Mouse (Mus musculus): ENCODE results near the gene Krtap5-4. TPM values are rescaled to one million over a fixed set of nuclear protein-coding genes. Genes with fewer than 3 reads are reported as not detected.
A peak's percentile ranks its signal among the peaks of the same experiment; 100 is the strongest.
"Not testable (repeated sequence)": the region's sequence is repeated elsewhere in the genome, so short reads cannot be mapped to it uniquely, and the experiment has no call there.

Krtap5-4 gene
- polyA plus RNA-seq, 1 experiment from 2014 or later: not detected

- no peak for ATAC-seq (replicated peaks; ENCODE audit: low FRiP score)
- Histone ChIP-seq H3K4me3 (ENCODE audit: low read depth, low read length) (no peak overlapping the region), H3K4me2 (ENCODE audit: low read depth, low read length, severe bottlenecking) (no peak overlapping the region), H3K4me1 (replicated peaks; ENCODE audit: control insufficient read depth, insufficient read depth, low read length) (no peaks in the 10 kb centered on the region), H3K9me3 (ENCODE audit: control insufficient read depth, low read length) (no peaks in the 10 kb centered on the region), H3K27ac (ENCODE audit: low read depth, low read length) (no peak overlapping the region), H3K36me3 (ENCODE audit: control insufficient read depth, insufficient read depth, low read length) (no peaks in the 10 kb centered on the region), H3K9ac (ENCODE audit: low read length) (no peak overlapping the region), H3K27me3 (ENCODE audit: control insufficient read depth, insufficient read depth, low read length) (no peaks in the 10 kb centered on the region)
- WGBS: 58% methylated on average over 3 of the region's 3 CpGs
- no peak for DNase-seq (ENCODE audit: low spot score)
Measured at GRCm38 (mm10) chr7:142328507-142328906, 25.2 kb downstream of the Krtap5-4 start.

GRCm38 (mm10) chr7:142330271-142330724 lies 26.9 kb downstream of the Krtap5-4 start:
- H3K36me3 ChIP-seq (ENCODE audit: control insufficient read depth, insufficient read depth, low read length): no peaks in the 10 kb centered on the region
- WGBS: 87% methylated on average over 9 of the region's 9 CpGs
- H3K9ac ChIP-seq (ENCODE audit: low read length): no peak overlapping the region
- no peak overlapping the region for H3K4me3 ChIP-seq (ENCODE audit: low read depth, low read length)
- no peak for DNase-seq (ENCODE audit: low spot score)
- no peaks in the 10 kb centered on the region for H3K9me3 ChIP-seq (ENCODE audit: control insufficient read depth, low read length)
- H3K27me3 ChIP-seq (ENCODE audit: control insufficient read depth, insufficient read depth, low read length): no peaks in the 10 kb centered on the region
- H3K4me1 ChIP-seq (replicated peaks; ENCODE audit: control insufficient read depth, insufficient read depth, low read length): no peaks in the 10 kb centered on the region
- no peak for ATAC-seq (replicated peaks; ENCODE audit: low FRiP score)
- H3K27ac ChIP-seq (ENCODE audit: low read depth, low read length): no peak overlapping the region
- no peak overlapping the region for H3K4me2 ChIP-seq (ENCODE audit: low read depth, low read length, severe bottlenecking)

- H3K9ac ChIP-seq (ENCODE audit: low read length): no peak overlapping the region
- no peak overlapping the region for H3K4me3 ChIP-seq (ENCODE audit: low read depth, low read length)
- H3K27ac ChIP-seq (ENCODE audit: low read depth, low read length): no peak overlapping the region
- no peak for ATAC-seq (replicated peaks; ENCODE audit: low FRiP score)
- H3K4me1 ChIP-seq (replicated peaks; ENCODE audit: control insufficient read depth, insufficient read depth, low read length): no peaks in the 10 kb centered on the region
- H3K27me3 ChIP-seq (ENCODE audit: control insufficient read depth, insufficient read depth, low read length): no peaks in the 10 kb centered on the region
- DNase-seq (ENCODE audit: low spot score): no peak
- H3K9me3 ChIP-seq (ENCODE audit: control insufficient read depth, low read length): no peaks in the 10 kb centered on the region
- no peak overlapping the region for H3K4me2 ChIP-seq (ENCODE audit: low read depth, low read length, severe bottlenecking)
- WGBS: 84% methylated on average over 4 of the region's 4 CpGs
- no peaks in the 10 kb centered on the region for H3K36me3 ChIP-seq (ENCODE audit: control insufficient read depth, insufficient read depth, low read length)
Measured at GRCm38 (mm10) chr7:142331281-142331680, 27.9 kb downstream of the Krtap5-4 start.

GRCm38 (mm10) chr7:142332741-142333140 lies 29.4 kb downstream of the Krtap5-4 start:
- WGBS: 74% methylated on average over 3 of the region's 9 CpGs
- not testable (repeated sequence) for H3K9ac ChIP-seq (ENCODE audit: low read length); ATAC-seq (replicated peaks; ENCODE audit: low FRiP score); H3K4me3 ChIP-seq (ENCODE audit: low read depth, low read length); H3K4me2 ChIP-seq (ENCODE audit: low read depth, low read length, severe bottlenecking); H3K9me3 ChIP-seq (ENCODE audit: control insufficient read depth, low read length); DNase-seq (ENCODE audit: low spot score); H3K27ac ChIP-seq (ENCODE audit: low read depth, low read length); H3K4me1 ChIP-seq (replicated peaks; ENCODE audit: control insufficient read depth, insufficient read depth, low read length); H3K36me3 ChIP-seq (ENCODE audit: control insufficient read depth, insufficient read depth, low read length); H3K27me3 ChIP-seq (ENCODE audit: control insufficient read depth, insufficient read depth, low read length)

GRCm38 (mm10) chr7:142334246-142334645 lies 30.9 kb downstream of the Krtap5-4 start:
- no peaks in the 10 kb centered on the region for H3K36me3 ChIP-seq (ENCODE audit: control insufficient read depth, insufficient read depth, low read length)
- H3K4me2 ChIP-seq (ENCODE audit: low read depth, low read length, severe bottlenecking): no peak overlapping the region
- no peaks in the 10 kb centered on the region for H3K9me3 ChIP-seq (ENCODE audit: control insufficient read depth, low read length)
- no peaks in the 10 kb centered on the region for H3K27me3 ChIP-seq (ENCODE audit: control insufficient read depth, insufficient read depth, low read length)
- ATAC-seq (replicated peaks; ENCODE audit: low FRiP score): peak; percentile 71; the same call in 1 of the 2 replicates
- no peak overlapping the region for H3K9ac ChIP-seq (ENCODE audit: low read length)
- 2% methylated on average over 3 of the region's 3 CpGs for WGBS
- no peak overlapping the region for H3K4me3 ChIP-seq (ENCODE audit: low read depth, low read length)
- DNase-seq (ENCODE audit: low spot score): peak; percentile 96
- H3K27ac ChIP-seq (ENCODE audit: low read depth, low read length): no peak overlapping the region
- no peaks in the 10 kb centered on the region for H3K4me1 ChIP-seq (replicated peaks; ENCODE audit: control insufficient read depth, insufficient read depth, low read length)

GRCm38 (mm10) chr7:142335151-142335550 lies 31.8 kb downstream of the Krtap5-4 start:
- DNase-seq (ENCODE audit: low spot score) (no peak), ATAC-seq (replicated peaks; ENCODE audit: low FRiP score) (no peak)
- Histone ChIP-seq H3K9ac (ENCODE audit: low read length) (no peak overlapping the region), H3K4me2 (ENCODE audit: low read depth, low read length, severe bottlenecking) (no peak overlapping the region), H3K4me1 (replicated peaks; ENCODE audit: control insufficient read depth, insufficient read depth, low read length) (no peaks in the 10 kb centered on the region), H3K9me3 (ENCODE audit: control insufficient read depth, low read length) (no peaks in the 10 kb centered on the region), H3K4me3 (ENCODE audit: low read depth, low read length) (no peak overlapping the region), H3K36me3 (ENCODE audit: control insufficient read depth, insufficient read depth, low read length) (no peaks in the 10 kb centered on the region), H3K27me3 (ENCODE audit: control insufficient read depth, insufficient read depth, low read length) (no peaks in the 10 kb centered on the region), H3K27ac (ENCODE audit: low read depth, low read length) (no peak overlapping the region)
- WGBS: 87% methylated on average over 8 of the region's 8 CpGs

GRCm38 (mm10) chr7:142340269-142340970 lies 37.1 kb downstream of the Krtap5-4 start:
- DNase-seq (ENCODE audit: low spot score) (no peak), ATAC-seq (replicated peaks; ENCODE audit: low FRiP score) (no peak)
- no peak overlapping the region for H3K9ac ChIP-seq (ENCODE audit: low read length)
- WGBS: 59% methylated on average over 10 of the region's 10 CpGs
- no peak overlapping the region for H3K27ac ChIP-seq (ENCODE audit: low read depth, low read length)
- H3K4me2 ChIP-seq (ENCODE audit: low read depth, low read length, severe bottlenecking): no peak overlapping the region
- H3K36me3 ChIP-seq (ENCODE audit: control insufficient read depth, insufficient read depth, low read length): no peaks in the 10 kb centered on the region
- no peaks in the 10 kb centered on the region for H3K4me1 ChIP-seq (replicated peaks; ENCODE audit: control insufficient read depth, insufficient read depth, low read length)
- no peaks in the 10 kb centered on the region for H3K27me3 ChIP-seq (ENCODE audit: control insufficient read depth, insufficient read depth, low read length)
- no peaks in the 10 kb centered on the region for H3K9me3 ChIP-seq (ENCODE audit: control insufficient read depth, low read length)
- no peak overlapping the region for H3K4me3 ChIP-seq (ENCODE audit: low read depth, low read length)

- no peak overlapping the region for H3K27ac ChIP-seq (ENCODE audit: low read depth, low read length)
- no peaks in the 10 kb centered on the region for H3K27me3 ChIP-seq (ENCODE audit: control insufficient read depth, insufficient read depth, low read length)
- no peaks in the 10 kb centered on the region for H3K9me3 ChIP-seq (ENCODE audit: control insufficient read depth, low read length)
- 81% methylated on average over 10 of the region's 10 CpGs for WGBS
- H3K9ac ChIP-seq (ENCODE audit: low read length): no peak overlapping the region
- H3K4me1 ChIP-seq (replicated peaks; ENCODE audit: control insufficient read depth, insufficient read depth, low read length): no peaks in the 10 kb centered on the region
- H3K4me2 ChIP-seq (ENCODE audit: low read depth, low read length, severe bottlenecking): no peak overlapping the region
- ATAC-seq (replicated peaks; ENCODE audit: low FRiP score) (no peak), DNase-seq (ENCODE audit: low spot score) (no peak)
- H3K4me3 ChIP-seq (ENCODE audit: low read depth, low read length): no peak overlapping the region
- H3K36me3 ChIP-seq (ENCODE audit: control insufficient read depth, insufficient read depth, low read length): no peaks in the 10 kb centered on the region
Measured at GRCm38 (mm10) chr7:142341564-142342246, 38.4 kb downstream of the Krtap5-4 start.

- ATAC-seq (replicated peaks; ENCODE audit: low FRiP score) (no peak), DNase-seq (ENCODE audit: low spot score) (no peak)
- Histone ChIP-seq H3K36me3 (ENCODE audit: control insufficient read depth, insufficient read depth, low read length) (no peaks in the 10 kb centered on the region), H3K9ac (ENCODE audit: low read length) (no peak overlapping the region), H3K27ac (ENCODE audit: low read depth, low read length) (no peak overlapping the region), H3K27me3 (ENCODE audit: control insufficient read depth, insufficient read depth, low read length) (no peaks in the 10 kb centered on the region), H3K4me3 (ENCODE audit: low read depth, low read length) (no peak overlapping the region), H3K4me2 (ENCODE audit: low read depth, low read length, severe bottlenecking) (no peak overlapping the region), H3K9me3 (ENCODE audit: control insufficient read depth, low read length) (no peaks in the 10 kb centered on the region), H3K4me1 (replicated peaks; ENCODE audit: control insufficient read depth, insufficient read depth, low read length) (no peaks in the 10 kb centered on the region)
- WGBS: 83% methylated on average over 3 of the region's 3 CpGs
Measured at GRCm38 (mm10) chr7:142342247-142342640, 38.9 kb downstream of the Krtap5-4 start.
